Mouse (Mus musculus) megakaryocyte, embryonic 14.5 days (primary cell): ENCODE results near the gene Cep152.

ENCODE experiments used
- FLI1 ChIP-seq: IDR thresholded peaks from 2 replicates; pipeline ENCODE4 v1.6.1; 2012; ENCODE audit warnings: low read length, inconsistent platforms, mixed read lengths
- GATA1 ChIP-seq: IDR thresholded peaks from 3 replicates; pipeline ENCODE4 v1.6.1; 2012; ENCODE audit warnings: mixed read lengths, low read length, inconsistent platforms, borderline replicate concordance

- TF ChIP-seq GATA1: no peak
- TF ChIP-seq FLI1: no peak
These were observed 41.0 kb upstream of the Cep152 start for GRCm38 (mm10) chr2:125665909-125666308.
